Mouse (Mus musculus) E14TG2a.4 (cell line): ENCODE results near the gene Ccr7.

ENCODE experiments used
- CTCF ChIP-seq: conservative IDR thresholded peaks from 2 replicates; pipeline ENCODE4 v1.5.1; 2014; ENCODE audit warnings: low read length
- NANOG ChIP-seq: IDR thresholded peaks from 2 replicates; pipeline ENCODE4 v1.6.1; 2014; ENCODE audit warnings: borderline replicate concordance, low read length, mixed read lengths
- POU5F1 ChIP-seq: IDR thresholded peaks from 2 replicates; pipeline ENCODE4 v1.6.1; 2014; ENCODE audit warnings: low read length, borderline replicate concordance

GRCm38 (mm10) chr11:99108296-99108695, 46.6 kb downstream of the Ccr7 start:
- no peak for TF ChIP-seq CTCF
- no peak for TF ChIP-seq NANOG
- TF ChIP-seq POU5F1, result no peak
